In genomic region chr3:123178420-123178819, GRCm38 (mm10) we compare ENCODE assay signal across 32 mouse cellular contexts. TPM values are rescaled to one million over a fixed set of nuclear protein-coding genes. Genes with fewer than 3 reads are reported as not detected.
A peak's percentile ranks its signal among the peaks of the same experiment; 100 is the strongest.
DNase-seq lines count a peak whose midpoint lies in the region; ATAC-seq and TF ChIP-seq lines count a peak whose summit lies in the region.
"Had no signal": no experiment of that assay in that cellular context is flagged by ENCODE, and none has a peak within 500 bp of the region (broad histone marks: within the 10 kb centered on the region; RNA-seq: fewer than 3 reads in every experiment).

No protein-coding gene starts in this region.

- DNase-seq in gastrocnemius, adult 2 months, result no peak
- no peak for DNase-seq in gastrocnemius, postnatal 14 days
- no peak for DNase-seq in lung, embryonic 14.5 days
- DNase-seq in lung, postnatal 14 days, result no peak
- DNase-seq in liver, result no peak
- DNase-seq: adrenal gland, postnatal 14 days; cerebellum, adult 11 months; cerebellum, adult 9-10 months; cerebellum, postnatal 36 days; forebrain, postnatal 0 days; gastrocnemius, postnatal 36 days; heart, adult 2 months; heart, postnatal 10 days; kidney, adult 9 months; kidney, postnatal 25 days; liver, postnatal 0 days; right cerebral cortex, postnatal 4 days; thymus, adult 18-20 months; thymus, postnatal 25 days had no signal

- peaks cover 5% of the 10 kb centered on the region; the same call in 1 of the 2 replicates for H3K4me1 ChIP-seq in lung, embryonic 14.5 days (ENCODE audit: insufficient read depth)
- peaks cover 42% of the 10 kb centered on the region for H3K4me1 ChIP-seq in embryonic facial prominence, embryonic 13.5 days
- H3K4me1 ChIP-seq: forebrain, embryonic 12.5 days; liver, embryonic 12.5 days; midbrain, embryonic 15.5 days had no signal

- 67% methylated on average over 4 of the region's 4 CpGs for WGBS in lung, embryonic 14.5 days
- WGBS in embryonic facial prominence, embryonic 13.5 days, result 29% methylated on average over 4 of the region's 4 CpGs

- TF ChIP-seq CTCF in gastrocnemius, adult 2 months (IDR thresholded peaks at IDR 0.05), result no peak
- no peak for TF ChIP-seq CTCF in lung, embryonic 14.5 days (IDR thresholded peaks at IDR 0.05; ENCODE audit: low read depth)

- no peak overlapping the region for H3K4me2 ChIP-seq in lung, embryonic 14.5 days
- no peak overlapping the region for H3K4me2 ChIP-seq in embryonic facial prominence, embryonic 13.5 days
- H3K4me2 ChIP-seq: embryonic facial prominence, embryonic 12.5 days; forebrain, embryonic 12.5 days; heart, embryonic 13.5 days; hindbrain, embryonic 14.5 days; limb, embryonic 13.5 days; liver, embryonic 12.5 days; midbrain, embryonic 15.5 days had no signal

- H3K36me3 ChIP-seq in lung, embryonic 14.5 days (ENCODE audit: insufficient read depth), result no peaks in the 10 kb centered on the region
- H3K36me3 ChIP-seq in embryonic facial prominence, embryonic 13.5 days, result no peaks in the 10 kb centered on the region
- H3K36me3 ChIP-seq: embryonic facial prominence, embryonic 12.5 days; forebrain, embryonic 12.5 days; heart, embryonic 13.5 days; limb, embryonic 13.5 days; liver, embryonic 12.5 days; midbrain, embryonic 10.5 days; midbrain, embryonic 15.5 days had no signal

- ATAC-seq in lung, embryonic 14.5 days (ENCODE audit: insufficient read depth), result no peak
- ATAC-seq in embryonic facial prominence, embryonic 13.5 days (ENCODE audit: insufficient number of reproducible peaks, insufficient read depth, low FRiP score, low TSS enrichment, low read depth), result no peak
- no peak for ATAC-seq in megakaryocyte progenitor cell, adult 5-6 weeks (replicated peaks; ENCODE audit: poor library complexity)
- ATAC-seq: liver, embryonic 12.5 days; liver, postnatal 0 days; lung, postnatal 0 days; midbrain, embryonic 15.5 days had no signal

- H3K9me3 ChIP-seq in lung, embryonic 14.5 days (ENCODE audit: low read depth, low read length), result no peaks in the 10 kb centered on the region
- no peaks in the 10 kb centered on the region for H3K9me3 ChIP-seq in embryonic facial prominence, embryonic 13.5 days
- H3K9me3 ChIP-seq: embryonic facial prominence, embryonic 12.5 days; forebrain, embryonic 12.5 days; heart, embryonic 13.5 days; limb, embryonic 13.5 days; liver, embryonic 12.5 days; midbrain, embryonic 10.5 days; midbrain, embryonic 15.5 days had no signal

- peak overlapping the region; percentile 28; the same call in 1 of the 2 replicates for H3K27ac ChIP-seq in gastrocnemius, adult 2 months
- H3K27ac ChIP-seq in lung, embryonic 14.5 days (ENCODE audit: low read depth), result peak overlapping the region; percentile 36; the same call in 1 of the 2 replicates
- peak overlapping the region; percentile 44 for H3K27ac ChIP-seq in embryonic facial prominence, embryonic 13.5 days
- H3K27ac ChIP-seq: forebrain, embryonic 12.5 days; heart, adult 2 months; heart, embryonic 13.5 days; hindbrain, embryonic 14.5 days; limb, embryonic 13.5 days; liver, embryonic 12.5 days; macrophage; midbrain, embryonic 10.5 days; midbrain, embryonic 15.5 days had no signal

- no peak overlapping the region for H3K4me3 ChIP-seq in gastrocnemius, adult 2 months
- H3K4me3 ChIP-seq in lung, embryonic 14.5 days (ENCODE audit: low read depth, low read length), result no peak overlapping the region
- H3K4me3 ChIP-seq in embryonic facial prominence, embryonic 13.5 days, result no peak overlapping the region
- H3K4me3 ChIP-seq: embryonic facial prominence, embryonic 12.5 days; forebrain, embryonic 12.5 days; heart, adult 2 months; heart, embryonic 13.5 days; limb, embryonic 13.5 days; liver, embryonic 12.5 days; midbrain, embryonic 10.5 days; midbrain, embryonic 15.5 days had no signal

- no peak overlapping the region for H3K9ac ChIP-seq in lung, embryonic 14.5 days
- H3K9ac ChIP-seq in embryonic facial prominence, embryonic 13.5 days, result no peak overlapping the region
- H3K9ac ChIP-seq: embryonic facial prominence, embryonic 12.5 days; forebrain, embryonic 12.5 days; forebrain, postnatal 0 days; heart, embryonic 13.5 days; hindbrain, embryonic 14.5 days; limb, embryonic 13.5 days; liver, embryonic 12.5 days; liver, postnatal 0 days; midbrain, embryonic 15.5 days had no signal

- no peaks in the 10 kb centered on the region for H3K27me3 ChIP-seq in lung, embryonic 14.5 days (ENCODE audit: insufficient read depth, low read length)
- H3K27me3 ChIP-seq in embryonic facial prominence, embryonic 13.5 days, result no peaks in the 10 kb centered on the region
- H3K27me3 ChIP-seq: embryonic facial prominence, embryonic 12.5 days; forebrain, embryonic 12.5 days; heart, embryonic 13.5 days; limb, embryonic 13.5 days; liver, embryonic 12.5 days; midbrain, embryonic 15.5 days had no signal

- intact Hi-C loops in gastrocnemius, adult 2 months (cut with DNase I), result loop anchor here (10.0 kb wide), 1 partner anchor 326 kb away; no protein-coding TSS in a partner anchor
- intact Hi-C loops in gastrocnemius, postnatal 14 days (cut with DNase I; ENCODE audit: low total_unique reads), result no loop called here

RNA-seq across cellular contexts. Expression of gene Synpo2, which starts 57.5 kb away (rescaled TPM):
- total RNA-seq in gastrocnemius, adult 2 months (2021), result 100 to 1,000 TPM; 209 to 273 TPM
- 100 to 1,000 TPM; 175 to 193 TPM for total RNA-seq in gastrocnemius, postnatal 14 days (2021)
- 13.2 TPM in 2 replicates for polyA plus RNA-seq in lung, embryonic 14.5 days (2014; fragmentation: Nextera tagmentation; extraction: Ambion mirVana)
- 5.6 and 7.2 TPM in 2 replicates for polyA plus RNA-seq in embryonic facial prominence, embryonic 13.5 days (2015; fragmentation: Nextera tagmentation; extraction: Ambion mirVana)
- total RNA-seq in megakaryocyte progenitor cell, adult 5-6 weeks (2015), result 0.34 and 0.57 TPM in 2 replicates
- 0.17 and 0.30 TPM in 2 replicates for total RNA-seq in megakaryocyte progenitor cell, adult 5-6 weeks (2017)
- total RNA-seq: neutrophil, adult 5-6 weeks had no signal

Comparison
In these comparisons a context has a peak if more than half of its experiments do, and no peak if none do; other contexts are left out.
1. RNA of gene Synpo2, which starts 57.5 kb away (total RNA-seq): 209 to 273 TPM in gastrocnemius, adult 2 months and 175 to 193 TPM in gastrocnemius, postnatal 14 days; 0.17 to 0.57 TPM in megakaryocyte progenitor cell, adult 5-6 weeks; every median in the first group is over 100 times any median in the second.
2. Peak in every context shown above with its lines, with median percentiles within 50 percentile points of each other: H3K27ac ChIP-seq.